Mouse (Mus musculus): Measurements from ENCODE around the gene Polr1b.

Polr1b gene

DNA sequence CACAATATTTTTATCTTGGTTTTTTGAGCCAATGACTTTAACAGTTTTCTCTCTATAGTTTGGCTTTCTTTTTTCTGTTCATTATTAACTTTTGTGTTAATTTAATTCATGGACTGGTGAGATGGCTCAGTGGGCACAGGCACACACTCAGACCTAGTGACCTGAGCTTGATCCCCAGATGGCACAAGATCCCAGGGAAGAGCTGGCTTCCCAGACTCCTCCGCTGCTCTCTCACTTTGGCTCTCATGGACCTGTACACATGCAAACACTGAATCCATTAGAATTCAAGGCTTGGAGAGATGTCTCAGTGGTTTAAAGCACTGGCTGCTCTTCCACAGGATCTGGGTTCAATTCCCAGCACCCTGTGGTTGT lies 15.6 kb downstream of the Polr1b start:
- in situ Hi-C loops (cut with MboI), result no loop called here

DNA sequence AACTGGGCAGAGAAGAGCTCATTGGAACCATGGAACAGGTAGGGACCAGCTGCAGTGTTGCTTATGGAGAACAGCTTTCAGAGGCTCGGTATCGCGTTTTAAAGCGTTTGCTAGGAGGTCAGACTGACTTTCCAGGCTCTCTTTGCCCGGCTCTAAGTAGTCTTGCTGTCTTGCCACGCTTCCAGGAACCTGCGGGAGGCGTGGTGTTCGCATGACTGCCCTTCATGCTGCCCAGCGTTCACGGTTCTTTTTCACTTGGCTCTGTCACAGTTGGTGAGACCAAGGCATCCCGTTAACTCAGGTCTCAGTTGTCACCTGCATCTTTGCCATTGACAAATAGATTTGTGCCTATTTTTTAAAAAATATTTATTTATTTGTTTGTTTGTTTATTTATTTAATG lies 17.3 kb downstream of the Polr1b start:
- in situ Hi-C loops (cut with MboI), result no loop called here

DNA sequence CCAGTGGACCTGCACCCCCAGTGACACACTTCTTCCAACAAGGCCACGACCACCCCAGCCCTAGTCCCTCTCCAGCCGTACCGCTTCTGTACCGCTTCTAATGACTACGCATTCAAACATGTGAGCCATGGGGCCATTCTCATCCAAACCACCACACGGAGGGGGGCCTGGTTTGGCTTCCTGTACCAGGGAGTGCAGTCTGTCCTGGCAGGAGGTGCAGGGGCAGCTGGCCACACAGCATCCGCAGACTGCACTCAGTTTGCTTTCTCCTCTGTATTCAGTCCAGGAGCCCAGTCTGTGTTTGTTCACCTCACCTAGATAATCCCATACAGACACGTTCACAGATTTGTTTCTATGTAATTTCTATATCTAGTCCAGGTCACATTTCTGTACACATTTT lies 21.2 kb downstream of the Polr1b start:
- in situ Hi-C loops (cut with MboI), result no loop called here

DNA sequence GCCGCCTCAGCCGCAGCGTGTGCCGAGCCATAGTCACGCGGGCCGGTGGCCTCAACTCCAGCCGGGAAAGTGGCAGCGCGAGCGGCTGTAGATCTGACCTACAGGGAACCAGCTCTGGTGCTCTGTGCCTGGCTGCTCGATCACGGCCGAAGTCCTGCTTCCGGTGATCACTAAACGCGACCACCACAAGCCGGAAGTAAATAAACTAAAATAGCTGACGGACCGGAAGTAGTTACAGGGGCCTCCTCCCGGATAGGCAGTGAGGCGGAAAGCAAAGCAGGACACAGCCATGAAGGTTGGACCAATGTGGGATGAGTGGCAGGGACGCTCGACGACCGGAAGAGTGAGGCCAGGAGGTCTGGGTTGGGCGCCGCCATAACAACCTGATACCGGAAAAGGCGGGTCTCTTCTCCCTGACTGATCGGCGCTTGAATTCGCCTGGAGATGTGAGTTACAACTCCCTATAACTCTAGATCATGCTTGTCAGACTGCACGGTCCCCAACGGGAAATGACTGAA lies 28.7 kb downstream of the Polr1b start, which contains the start of gene Chchd5:
Chchd5 (plus strand) TSS at position 289 of the 518 bp plus-strand sequence.
- in situ Hi-C loops (cut with MboI), result no loop called here

DNA sequence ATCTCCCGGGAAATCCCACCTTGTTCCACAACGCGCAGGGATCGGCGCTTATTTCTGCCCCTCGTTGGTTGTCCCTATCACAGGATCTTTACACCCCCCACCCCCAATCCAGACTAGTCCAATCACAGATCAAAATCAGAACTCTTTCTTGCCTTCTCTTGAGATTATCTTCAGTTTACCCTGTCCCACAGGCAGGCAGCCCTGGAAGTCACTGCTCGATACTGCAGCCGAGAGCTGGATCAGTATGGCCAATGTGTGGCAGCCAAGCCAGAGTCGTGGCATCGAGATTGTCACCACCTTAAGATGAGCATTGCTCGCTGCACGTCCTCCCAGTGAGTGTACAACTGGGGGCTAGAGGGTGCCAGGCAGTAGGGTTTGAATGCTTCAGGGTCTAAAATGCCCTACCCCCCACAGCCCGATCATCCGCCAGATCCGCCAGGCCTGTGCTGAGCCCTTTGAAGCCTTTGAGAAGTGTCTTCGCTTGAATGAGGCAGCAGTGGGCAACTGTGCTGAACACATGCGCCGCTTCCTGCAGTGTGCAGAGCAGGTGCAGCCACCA lies 29.3 kb downstream of the Polr1b start:
- in situ Hi-C loops (cut with MboI), result no loop called here

DNA sequence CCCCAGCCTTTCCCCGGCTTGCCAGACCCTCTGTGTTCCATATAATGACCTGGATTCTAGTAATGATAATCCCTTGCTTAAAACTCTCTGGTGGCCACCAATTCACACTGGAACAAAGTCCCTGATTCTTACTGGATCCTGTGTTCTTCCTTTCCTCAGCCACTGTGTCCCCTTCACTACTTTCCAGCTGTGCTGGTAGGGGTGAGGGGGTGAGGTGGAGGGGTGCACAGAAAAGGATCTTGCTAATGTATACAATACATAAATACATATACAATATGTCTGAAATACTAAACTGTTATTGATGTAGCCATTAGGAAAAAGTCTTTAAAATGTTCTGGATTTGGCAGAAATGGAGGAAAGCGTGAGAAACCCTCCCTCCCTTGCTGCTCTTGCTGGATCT lies 30.0 kb downstream of the Polr1b start:
- in situ Hi-C loops (cut with MboI), result no loop called here

DNA sequence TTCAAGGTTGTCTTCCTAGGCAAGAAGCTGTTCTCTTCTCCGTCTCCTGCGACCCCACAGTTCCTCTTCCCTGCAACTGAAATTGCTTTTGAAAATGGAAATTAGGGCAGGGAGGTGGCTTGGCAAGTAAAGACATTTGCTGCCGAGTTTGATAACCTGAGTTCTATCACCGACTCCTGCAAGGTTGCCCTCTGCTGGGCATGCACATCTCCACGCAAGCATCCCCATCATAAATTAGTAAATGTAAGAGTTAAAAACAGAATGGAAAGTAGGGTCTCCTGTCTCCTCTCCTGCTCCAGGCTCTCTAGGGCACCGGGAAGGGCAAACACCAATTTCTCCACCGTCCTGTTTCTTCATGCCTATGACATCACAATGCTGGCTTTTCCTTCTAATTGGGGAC lies 31.4 kb downstream of the Polr1b start:
- in situ Hi-C loops (cut with MboI), result no loop called here

DNA sequence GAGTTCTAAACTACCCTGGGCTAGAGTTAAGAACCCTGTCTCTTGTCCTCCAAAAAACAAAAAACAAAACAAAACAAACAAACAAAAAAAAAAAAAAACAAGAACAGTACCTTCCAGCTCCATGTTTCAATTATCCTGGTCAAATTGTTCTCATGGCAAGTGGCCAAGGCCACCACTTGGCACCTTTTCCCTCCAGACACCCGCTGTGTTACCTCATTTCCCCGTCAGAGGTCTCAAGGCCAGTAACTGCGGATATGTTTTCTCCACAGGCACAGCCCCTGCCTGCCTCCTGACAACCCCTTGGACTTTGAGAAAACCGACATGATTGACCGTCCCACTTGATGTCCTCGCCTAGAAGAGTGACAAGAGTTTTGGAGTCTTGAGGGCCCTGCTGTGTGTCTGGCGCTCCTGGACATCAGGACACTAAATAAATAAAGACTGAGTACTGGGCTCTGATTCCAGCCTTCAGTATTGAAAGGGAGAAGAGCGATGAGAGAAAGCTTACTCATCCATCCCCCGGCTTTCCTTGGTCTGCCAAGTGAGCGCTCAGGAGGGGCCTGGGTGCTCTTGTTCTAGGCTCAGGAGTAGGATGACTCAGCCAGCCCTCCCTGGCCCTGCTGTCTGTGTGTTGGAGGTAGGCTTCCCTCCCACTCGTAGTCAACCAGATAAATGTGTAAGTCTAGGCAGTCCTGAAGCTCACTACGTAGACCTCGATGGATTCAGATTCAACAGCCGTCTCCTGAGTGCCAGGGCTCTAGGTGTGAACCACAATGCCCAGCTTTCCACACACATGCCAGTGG lies 32.4 kb downstream of the Polr1b start:
- in situ Hi-C loops (cut with MboI), result no loop called here

DNA sequence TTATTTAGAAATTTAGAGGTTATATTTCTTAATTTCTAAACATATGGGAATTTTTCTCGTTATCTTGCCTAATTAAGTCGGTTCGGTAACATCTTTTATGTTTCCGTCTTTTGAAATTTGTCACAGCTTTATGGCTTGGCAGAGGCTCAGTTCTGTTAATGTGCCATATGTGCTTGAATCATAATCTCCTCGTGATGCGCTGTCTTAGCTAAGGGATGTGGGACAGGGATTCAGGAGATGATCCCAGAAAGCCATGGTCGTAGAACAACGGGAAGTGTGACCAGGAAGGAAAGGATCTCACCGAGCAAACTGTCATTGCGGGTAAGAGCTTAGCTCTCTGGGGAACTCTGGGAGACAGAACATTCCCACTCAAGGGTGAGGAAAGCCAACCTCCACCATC lies 39.1 kb downstream of the Polr1b start:
- in situ Hi-C loops (cut with MboI), result no loop called here

DNA sequence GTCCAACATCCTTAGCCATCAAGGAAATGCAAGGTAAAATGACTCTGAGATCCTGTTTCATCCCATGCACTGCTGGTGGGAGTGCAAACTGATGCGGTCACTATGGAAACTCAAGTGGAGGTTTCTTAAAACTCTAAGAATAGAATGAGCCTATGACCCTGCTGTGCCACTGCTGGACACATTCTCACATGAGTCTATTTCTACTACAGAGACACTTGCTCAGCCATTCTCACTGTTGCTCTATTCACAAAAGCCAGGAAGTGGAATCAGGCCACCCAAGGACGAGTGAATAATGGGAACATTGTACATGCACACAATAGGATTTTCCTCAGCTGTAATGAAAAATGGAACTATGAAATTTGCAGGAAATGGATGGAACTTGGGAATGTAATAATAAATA lies 48.0 kb downstream of the Polr1b start:
- in situ Hi-C loops (cut with MboI), result no loop called here

DNA sequence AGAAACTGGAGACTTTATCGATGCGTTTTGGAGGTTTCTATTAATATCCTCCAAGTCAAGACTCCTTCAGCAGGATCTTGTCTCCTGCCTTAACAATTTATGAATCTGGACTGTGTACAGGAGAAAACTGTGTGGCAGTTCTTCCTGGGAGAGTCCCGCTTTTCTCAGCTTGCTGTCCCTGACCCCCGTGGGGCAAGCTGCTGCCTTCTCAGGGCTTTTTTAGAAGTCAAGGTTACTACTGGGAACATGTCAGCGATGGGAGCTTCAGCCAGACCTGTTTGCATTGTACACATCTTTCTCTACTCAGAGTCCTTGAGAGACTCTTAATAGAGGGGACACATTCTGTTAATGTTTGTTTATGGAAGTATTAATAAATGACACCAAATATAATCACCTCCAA lies 49.6 kb downstream of the Polr1b start:
- in situ Hi-C loops (cut with MboI), result no loop called here

DNA sequence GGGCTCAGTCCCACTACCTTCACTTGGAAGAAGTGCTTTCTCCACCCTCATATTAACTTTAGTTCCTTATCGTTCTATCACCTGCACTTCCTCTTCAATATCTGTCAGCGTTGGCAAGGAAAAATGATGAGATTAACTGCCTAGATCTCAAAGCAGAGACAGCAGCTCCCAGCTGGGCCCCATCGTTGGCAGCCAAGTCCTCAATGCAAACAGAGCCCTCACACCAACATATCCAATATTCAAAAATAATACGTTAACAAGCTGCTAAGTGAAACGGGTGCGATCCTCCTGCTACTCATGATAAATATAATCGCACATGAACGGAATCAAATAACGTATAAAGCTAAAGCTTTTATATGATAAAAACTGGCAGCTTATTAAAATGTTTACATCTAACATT lies 50.3 kb downstream of the Polr1b start:
- in situ Hi-C loops (cut with MboI), result no loop called here

DNA sequence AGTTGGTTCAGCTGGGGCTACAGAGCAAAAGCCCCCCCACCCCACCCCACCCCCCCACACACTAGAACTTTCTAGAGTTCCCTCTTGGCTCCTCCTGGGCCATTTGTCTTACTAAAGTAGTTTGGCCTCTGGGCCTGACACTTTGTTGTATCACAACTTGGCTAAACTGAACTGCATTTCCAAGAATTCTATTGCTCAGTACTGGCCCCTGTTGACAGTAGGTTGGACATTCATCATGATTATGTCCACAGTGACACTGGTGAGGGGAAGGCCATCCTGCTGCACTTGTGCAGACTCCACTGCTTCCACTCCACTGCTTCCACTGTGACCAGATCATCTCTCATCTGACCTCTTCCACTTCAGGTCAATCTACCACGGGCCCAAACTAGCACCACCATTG lies 52.0 kb downstream of the Polr1b start:
- in situ Hi-C loops (cut with MboI), result no loop called here

DNA sequence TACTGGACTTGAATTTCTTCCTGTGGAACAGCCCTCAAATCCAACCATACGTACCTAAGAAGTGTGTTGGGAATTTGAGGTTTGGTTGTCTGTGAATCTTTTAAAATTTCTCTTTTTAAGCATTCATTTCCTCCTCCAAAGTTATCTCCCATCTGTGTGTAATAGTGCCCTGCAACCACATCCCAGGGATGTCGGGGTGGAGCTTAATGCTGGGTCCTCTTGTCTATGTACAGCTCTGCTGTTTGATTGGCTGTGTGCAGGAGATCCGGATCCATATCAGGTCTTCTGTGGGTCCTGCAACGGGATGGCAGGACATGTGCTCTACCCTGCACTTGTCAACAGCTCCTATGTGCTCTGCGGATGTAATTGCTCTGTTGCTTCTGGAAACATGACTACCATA lies 64.0 kb downstream of the Polr1b start:
- in situ Hi-C loops (cut with MboI), result no loop called here

DNA sequence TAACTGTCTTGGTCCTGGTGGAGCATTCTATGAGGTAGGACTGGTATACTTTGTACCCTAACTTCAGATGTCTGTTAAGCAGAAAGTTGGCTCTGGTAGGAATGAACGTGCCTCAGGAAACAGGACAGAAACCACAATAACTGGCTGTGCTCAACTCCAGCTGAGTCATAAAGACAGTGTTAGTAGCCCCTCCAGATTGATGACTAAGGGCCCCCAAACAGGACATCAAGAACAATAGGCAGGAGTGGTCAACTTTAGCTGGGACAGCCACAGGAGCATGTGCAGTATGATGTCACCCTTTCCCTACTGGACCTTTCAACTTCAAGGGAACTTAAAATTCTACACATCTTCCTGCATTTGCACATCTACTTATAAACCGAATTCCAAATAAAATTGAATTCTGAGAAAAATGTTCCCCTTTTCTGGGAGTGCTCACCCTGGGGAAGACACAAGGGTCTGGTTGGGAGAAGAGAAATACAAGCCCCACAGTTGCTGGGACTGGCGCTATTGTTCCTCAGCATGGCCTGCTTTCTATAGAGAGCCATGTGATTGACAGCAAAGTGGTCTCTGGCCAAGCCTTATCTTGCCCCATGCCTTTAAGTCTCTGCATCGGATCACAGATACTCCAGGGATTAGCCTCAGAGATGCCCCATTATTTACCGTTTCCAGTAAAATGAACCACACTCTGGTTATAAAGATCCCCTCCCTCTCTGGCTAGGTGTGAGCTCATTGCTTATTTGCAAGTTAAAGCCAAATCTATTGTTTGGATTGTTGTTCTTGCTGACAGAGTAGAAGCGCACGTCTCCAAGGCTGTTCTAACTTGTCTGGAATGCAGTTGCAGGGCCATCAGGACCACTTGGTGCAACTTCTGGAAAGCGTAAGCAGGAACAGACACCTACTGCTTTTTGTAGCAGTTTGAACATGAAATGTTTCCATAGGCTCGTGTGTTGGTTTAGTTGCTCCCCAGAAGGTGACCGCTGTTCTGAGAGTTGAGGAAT lies 66.0 kb downstream of the Polr1b start:
- in situ Hi-C loops (cut with MboI), result no loop called here

DNA sequence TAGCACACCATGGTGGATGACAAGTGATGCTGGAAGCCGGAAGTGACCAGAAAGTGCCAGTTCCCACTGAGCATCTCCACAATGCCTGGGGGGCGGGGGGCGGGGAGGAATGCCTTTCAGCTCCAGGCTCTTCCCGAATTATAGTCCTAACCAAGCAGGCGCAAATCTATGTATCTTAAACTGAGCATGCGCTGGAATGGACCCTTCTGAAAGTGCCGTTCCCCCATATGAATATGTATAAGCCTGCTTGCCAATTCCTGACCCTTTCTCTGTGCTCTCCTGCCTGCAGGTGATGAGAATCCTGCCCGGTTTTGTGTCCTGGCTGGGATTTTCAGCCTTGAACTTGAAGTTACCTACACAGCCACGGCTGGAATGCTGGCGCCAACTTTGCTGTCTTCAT lies 72.6 kb downstream of the Polr1b start:
- in situ Hi-C loops (cut with MboI), result loop anchor here (10.0 kb wide), 1 partner anchor 81 kb away; no protein-coding TSS in a partner anchor

DNA sequence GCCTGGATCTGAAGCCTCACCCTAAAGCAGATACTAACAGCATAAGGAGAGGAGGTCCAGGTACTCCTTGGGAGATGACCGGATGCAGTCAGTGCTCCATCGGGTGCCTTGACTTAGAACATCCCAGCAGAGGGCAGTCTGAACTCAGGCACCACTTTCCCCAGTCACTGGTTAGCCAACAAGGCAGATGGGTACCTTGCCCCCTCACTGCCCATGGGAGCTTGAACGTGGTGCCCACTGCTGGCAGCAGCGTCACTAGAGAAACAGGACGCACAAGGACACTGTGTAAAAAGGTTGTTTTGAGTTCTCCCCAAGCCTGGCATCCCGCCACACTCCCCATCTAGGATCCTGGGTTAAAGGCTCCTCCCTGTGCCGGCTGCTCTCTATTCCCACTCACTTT lies 73.7 kb downstream of the Polr1b start:
- in situ Hi-C loops (cut with MboI), result loop anchor here (10.0 kb wide), 1 partner anchor 80 kb away; no protein-coding TSS in a partner anchor

DNA sequence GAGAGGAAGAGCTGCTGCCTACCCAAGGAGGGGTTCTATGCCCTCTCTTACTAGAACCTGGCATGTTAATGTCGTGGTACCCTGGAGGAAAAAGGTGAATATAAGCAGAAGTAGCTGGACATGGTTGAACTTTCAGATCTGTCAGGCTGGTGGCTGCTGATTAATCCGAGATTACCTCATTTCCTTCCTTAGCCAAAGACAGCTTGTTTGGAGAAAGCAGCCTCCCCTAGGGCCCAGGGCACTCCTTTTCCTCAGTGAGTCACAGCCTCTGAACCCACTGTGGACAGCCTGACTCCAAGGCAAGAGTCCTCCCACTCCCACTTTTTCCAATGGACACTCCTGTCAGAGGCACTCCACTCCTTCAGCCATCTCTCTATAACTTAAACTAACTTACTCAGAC lies 74.8 kb downstream of the Polr1b start:
- in situ Hi-C loops (cut with MboI), result loop anchor here (10.0 kb wide), 1 partner anchor 79 kb away; no protein-coding TSS in a partner anchor
